Mouse (Mus musculus) heart, adult 18-20 months (tissue): ENCODE measurements around the gene Phex. TPM values are rescaled to one million over a fixed set of nuclear protein-coding genes. Genes with fewer than 3 reads are reported as not detected.

Experiments used
- DNase-seq, 2 experiments: peaks; one replicate each; pipeline ENCODE4 v3.0.0; 2021 to 2022; ENCODE audit warnings: mixed read lengths in 1 of 2
- long read RNA-seq, 2 experiments: library from polyadenylated mRNA; stranded (forward); transcript quantifications; one replicate each; pipeline ENCODE4 v2.0.0; 2021
- total RNA-seq, 2 experiments: library from RNA; stranded (reverse); gene quantifications; 2 replicates each; pipeline ENCODE4 v1.2.3; 2021

Phex gene
- total RNA-seq = under 1 TPM in 1 of 2 experiments, not detected in 1; 0.05 TPM
- long read RNA-seq, experiment 1, partial matches to known transcripts = 0 of 5 reads
- long read RNA-seq, experiment 1, other reads (novel, unspliced or antisense) = 5 of 5 reads
- long read RNA-seq, experiment 2, partial matches to known transcripts = 0 of 9 reads
- long read RNA-seq, experiment 2, other reads (novel, unspliced or antisense) = 9 of 9 reads

DNA sequence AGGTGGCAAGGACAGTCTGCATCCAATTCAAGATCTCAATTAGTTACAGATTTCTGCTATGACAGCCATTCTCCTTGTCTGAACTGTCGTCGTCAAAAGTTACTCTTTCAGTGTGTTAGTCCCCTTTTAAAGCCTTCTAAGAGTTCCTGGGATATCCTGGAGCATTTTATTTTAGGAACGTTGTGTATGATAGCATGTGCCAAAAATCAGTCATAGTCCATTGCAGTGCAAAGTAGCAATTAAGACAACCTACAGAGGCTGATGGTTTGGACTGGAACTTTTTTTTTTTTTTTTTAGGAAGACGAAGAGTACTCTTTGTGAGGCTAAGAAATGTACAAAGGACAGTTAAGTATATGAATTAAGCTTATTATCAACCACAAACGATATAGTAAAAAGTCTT is at the start of gene Phex:
Gene Phex, minus strand, starts transcription at position 101 of the 400 bp plus-strand sequence.
- no peak for DNase-seq

DNA sequence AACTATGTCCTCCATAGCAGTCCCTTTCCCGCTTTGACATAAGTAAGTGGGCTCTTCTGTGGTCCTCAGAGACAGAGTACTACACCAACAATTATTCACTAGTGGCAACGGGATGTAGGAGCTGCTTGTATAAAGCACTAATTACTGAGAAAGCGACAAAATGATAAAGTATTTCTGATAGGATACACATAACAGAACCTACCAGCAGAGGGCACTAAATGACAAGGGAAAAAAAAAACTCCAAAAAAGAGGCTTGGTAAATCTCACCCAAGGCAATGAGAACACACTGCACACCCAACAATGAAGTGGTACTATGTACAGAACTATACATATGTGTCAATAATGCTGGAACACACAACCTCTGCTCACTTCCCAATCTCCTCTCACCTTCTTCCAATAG is 47.6 kb upstream of the Phex start:
- DNase-seq = peak; percentile 0 to 35

DNA sequence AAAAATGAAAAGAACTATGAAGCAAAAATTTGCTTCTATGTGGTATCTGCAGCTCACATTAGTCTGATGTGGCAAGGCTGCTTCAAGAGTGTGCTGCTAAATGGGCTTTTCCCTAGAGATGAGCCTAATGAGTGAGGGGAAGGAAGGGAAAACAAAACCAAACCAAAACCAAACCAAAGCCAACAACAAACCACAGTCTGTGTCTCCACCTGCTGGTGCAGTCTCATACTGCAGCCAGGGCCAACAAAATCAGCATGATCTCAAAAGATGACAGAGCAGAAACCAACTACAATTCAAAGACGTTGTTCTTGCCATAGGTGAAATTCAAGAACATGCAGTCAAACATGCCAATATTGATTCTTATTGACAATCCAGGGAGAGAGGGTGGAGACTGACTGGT is 39.3 kb upstream of the Phex start:
- DNase-seq = peak; percentile 3 to 72

- no peak for DNase-seq
These were observed 33.9 kb upstream of the Phex start for GRCm38 (mm10) chrX:157449000-157449399.

DNA sequence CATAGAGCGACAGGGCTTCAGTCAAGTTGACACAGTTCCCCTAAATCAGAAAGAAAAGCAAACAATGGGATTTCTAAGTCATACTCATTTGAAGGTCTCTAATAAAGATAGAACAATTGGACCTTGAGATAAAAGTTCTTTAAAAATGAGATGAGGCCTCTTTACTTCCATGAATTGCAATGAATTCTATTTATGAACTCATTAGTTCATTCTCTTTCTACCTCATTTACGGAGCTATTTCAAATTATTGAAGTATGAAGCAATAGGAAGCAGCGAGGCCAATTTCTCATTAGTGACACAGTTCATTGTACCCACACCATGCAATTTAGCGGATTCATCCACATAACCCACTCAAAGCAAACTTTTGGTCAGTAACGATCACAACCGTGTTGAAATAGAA is 32.3 kb upstream of the Phex start:
- DNase-seq = no peak

DNA sequence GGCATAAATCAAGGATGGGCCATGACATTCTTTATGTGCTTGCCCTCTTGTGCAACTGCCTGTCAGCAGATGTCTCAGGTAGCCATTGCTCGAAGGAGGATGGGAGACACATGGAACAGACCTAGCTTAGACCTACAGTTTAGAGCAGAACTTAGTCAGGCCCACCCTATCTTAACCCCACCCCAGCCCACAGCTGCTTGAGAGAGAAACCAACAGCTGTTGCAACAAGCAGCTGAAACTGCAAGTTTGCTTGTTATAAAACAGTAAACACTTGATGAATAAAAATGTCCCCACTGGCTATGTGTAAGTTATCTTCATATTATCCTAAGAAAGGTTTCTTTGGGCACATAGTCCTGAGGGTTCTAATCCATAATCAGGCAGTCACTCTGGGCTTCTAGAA is 19.7 kb upstream of the Phex start:
- DNase-seq = no peak

GRCm38 (mm10) chrX:157419451-157419850 is 4.3 kb upstream of the Phex start:
- no peak for DNase-seq

GRCm38 (mm10) chrX:157404919-157405318 is 10.2 kb downstream of the Phex start:
- DNase-seq = no peak

- DNase-seq = no peak
These were observed 23.9 kb downstream of the Phex start for GRCm38 (mm10) chrX:157391241-157391640.

- no peak for DNase-seq
These were observed 25.0 kb downstream of the Phex start for GRCm38 (mm10) chrX:157390102-157390501.

GRCm38 (mm10) chrX:157388419-157388818 is 26.7 kb downstream of the Phex start:
- DNase-seq = no peak

DNA sequence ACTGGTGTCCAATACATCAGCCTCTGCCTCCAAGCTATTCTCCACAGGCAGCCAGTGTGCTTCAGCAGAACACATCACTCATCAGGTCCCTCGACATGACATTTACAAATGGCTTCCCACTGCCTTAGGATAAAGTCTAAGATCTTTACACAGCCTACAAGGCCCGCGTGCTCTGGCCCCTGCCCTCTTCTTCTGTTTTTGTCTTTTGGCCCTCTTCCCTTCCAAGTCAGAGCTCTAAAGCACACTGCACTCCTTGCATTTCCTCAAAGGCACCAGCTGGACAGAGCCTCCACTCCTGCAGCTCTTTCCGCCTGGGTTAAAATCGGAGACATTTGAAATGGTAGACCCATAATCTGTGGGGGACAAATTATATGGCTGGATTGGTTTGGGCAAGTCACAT is 28.1 kb downstream of the Phex start:
- no peak for DNase-seq

GRCm38 (mm10) chrX:157378822-157379221 is 36.3 kb downstream of the Phex start:
- no peak for DNase-seq

- no peak for DNase-seq
These were observed 37.7 kb downstream of the Phex start for GRCm38 (mm10) chrX:157377456-157377855.

DNA sequence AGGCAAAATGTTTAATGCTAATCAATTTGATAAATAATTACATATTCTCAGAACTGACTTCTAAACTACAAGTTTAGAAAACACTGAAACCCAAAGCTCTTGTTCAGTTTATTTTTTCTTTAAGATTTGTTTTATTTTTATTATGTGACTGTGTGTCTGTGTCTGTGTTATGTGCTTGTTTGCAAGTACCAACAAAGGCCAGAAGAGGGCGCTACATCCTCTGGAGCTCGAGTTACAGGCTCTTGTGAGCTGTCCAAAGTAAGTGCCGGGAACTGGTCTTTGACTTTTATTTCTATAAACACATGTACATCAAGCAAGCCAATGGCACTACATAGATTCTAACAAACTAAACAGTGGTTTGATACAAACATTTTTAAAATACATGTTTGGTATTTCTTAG is 41.2 kb downstream of the Phex start:
- DNase-seq = no peak

DNA sequence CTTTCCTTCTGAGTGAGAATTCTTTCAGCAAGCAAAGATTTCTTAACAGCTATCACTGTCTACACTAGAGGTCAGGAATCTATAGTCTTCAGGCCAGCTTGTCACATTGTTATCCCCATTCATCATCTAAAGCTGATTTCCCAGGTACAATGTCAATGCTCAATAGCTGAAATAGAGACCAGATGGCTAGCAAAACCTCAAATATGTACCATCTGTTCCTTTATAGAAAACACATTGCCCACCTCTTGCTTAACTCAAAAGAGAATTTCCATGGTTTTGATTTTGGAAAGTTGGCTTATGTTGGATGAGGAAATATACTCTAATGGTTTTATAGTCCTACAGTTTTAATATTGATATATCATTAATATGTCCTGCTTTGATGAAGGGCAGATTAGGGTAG is 45.9 kb downstream of the Phex start:
- no peak for DNase-seq

DNA sequence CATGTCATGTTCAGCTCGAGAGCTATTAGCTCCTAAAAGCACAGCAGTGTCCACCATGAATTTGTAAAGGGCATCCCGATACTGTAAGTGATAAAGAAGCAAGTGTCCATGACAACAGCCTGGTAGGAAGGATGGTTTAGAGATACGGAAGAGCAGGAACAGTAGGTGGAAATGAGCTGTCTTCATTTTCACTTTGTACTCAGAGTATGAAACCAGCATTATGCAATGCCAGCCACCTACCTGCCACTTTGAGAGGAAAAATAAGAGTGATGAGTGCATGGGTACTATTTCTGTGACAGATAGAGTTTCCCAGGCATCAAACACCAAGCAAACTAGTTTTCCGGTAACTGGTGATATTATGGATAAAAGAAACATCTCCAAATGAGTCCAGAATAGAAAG is 59.6 kb downstream of the Phex start:
- DNase-seq = no peak

DNA sequence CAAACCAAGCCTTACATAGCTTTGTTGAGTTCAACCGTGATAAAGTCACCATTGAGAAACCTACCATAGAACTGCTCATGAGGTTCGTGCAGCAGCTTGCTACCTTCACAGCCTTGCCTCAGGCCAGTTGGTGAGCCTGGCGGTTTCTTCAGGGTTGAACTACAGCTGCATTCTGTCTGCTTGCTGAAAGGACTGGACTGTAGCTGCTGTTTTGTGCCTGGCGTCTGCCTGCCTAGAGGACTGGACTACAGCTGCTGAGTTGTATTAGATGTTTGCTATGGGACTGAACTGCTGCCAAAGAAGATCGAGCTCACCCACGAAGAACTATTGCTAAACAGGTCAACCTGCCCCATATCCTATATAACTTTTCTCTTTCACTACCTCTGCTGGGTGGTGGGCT is 68.9 kb downstream of the Phex start:
- peak; percentile 3 to 4 for DNase-seq

DNA sequence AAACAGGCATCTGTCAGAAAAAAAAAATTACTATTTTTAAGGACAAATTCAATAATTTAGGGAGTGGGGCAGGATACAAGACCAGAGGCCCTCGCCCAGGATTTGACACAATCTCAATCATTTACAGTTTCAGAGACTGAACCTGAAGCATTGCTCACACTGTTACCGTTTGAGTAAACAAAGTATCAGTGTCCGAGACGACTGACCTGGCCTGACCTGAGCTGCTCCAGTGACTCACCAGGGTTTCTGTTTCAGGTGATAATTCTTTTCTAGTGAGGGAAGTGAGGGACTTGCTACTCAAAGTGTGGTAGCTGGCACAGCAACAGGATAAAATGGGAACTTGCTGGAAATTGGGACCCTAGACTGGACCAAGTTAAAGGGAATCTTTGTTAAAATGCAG is 80.4 kb downstream of the Phex start:
- no peak for DNase-seq

DNA sequence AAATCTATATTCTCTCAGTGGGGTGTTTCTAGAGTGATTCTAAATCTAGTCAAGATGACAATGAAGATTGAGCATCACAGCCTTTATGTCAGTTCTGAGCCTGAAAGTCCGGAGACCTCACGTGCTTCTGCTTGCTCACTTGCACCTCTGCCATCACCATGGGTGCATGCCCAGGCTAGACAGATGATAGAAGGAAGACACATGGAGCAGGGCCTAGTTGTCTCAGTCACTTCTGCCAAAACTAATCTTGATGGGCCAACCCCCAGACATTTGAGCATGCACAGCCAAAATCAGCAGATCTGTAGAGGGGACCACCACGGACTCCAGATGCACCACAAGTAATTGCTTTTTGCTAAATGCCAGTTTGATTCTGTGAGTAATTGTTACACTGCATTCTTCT is 85.3 kb downstream of the Phex start:
- DNase-seq = no peak

DNA sequence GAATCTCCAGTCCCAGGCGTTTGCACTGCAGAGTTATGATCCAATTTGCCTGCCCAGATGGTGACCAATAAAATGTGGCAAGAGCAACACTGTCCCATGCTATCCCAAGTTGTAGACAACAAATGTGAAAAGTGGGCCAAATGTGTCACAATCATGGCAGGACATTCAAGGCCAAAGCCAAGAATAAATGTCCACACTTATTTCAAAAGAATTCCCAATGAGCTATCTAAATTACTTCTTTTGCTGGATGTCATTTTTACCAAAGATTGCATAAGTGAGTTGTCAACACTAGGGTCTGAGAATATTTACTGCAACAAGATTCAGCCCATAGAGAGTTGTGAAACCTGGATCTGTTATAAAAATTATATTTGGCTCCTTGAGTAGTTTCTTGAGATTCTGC is 86.7 kb downstream of the Phex start:
- peak; percentile 42 to 60 for DNase-seq

GRCm38 (mm10) chrX:157327756-157328155 is 87.4 kb downstream of the Phex start:
- no peak for DNase-seq

DNA sequence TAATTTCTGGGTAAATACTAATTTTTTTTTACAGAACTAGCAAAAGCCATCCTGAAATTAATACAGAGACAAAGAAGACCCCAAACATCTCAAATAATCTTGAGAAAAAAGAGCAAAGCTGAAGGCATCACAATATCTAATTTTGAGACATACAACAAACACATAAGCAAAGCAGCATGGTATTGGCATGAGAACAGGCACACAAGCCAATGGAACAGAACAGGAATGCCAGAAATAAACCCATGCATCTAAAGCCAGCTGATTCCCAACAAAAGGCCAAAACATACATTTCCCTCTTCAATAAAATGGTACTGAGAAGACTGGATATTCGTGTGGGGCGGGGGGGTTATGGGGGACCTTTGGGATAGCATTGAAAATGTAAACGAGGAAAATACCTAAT is 90.7 kb downstream of the Phex start:
- no peak for DNase-seq

DNA sequence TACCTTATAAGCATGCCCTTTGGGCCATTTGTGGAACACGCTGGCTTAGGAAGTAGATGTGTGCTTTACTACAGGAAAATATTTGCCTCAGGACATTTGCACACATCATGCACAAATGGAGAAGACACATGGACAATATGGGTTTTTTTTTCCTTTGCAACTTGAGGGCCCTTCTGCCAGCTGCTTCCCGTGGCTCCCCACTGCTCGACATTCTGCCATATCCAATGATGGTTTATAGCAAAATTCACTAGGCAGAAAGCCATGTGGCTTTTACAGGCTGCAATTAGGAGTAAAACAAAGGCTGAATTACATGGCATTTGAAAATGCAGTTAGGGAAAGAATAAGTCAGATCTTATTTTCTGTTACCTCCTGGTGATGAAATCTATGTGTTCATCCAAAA is 104.8 kb downstream of the Phex start:
- no peak for DNase-seq

- DNase-seq = no peak
These were observed 106.9 kb downstream of the Phex start for GRCm38 (mm10) chrX:157308171-157308570.
